Mouse (Mus musculus): ENCODE results near the gene Nhsl2.

- TF ChIP-seq POLR2A (IDR thresholded peaks at IDR 0.05; ENCODE audit: extremely low read depth, insufficient read depth, low read length) (no peak), CTCF (IDR thresholded peaks at IDR 0.05; ENCODE audit: low read depth, low read length) (no peak)
These were observed 90.3 kb downstream of the Nhsl2 start for GRCm38 (mm10) chrX:101939486-101939885.
